Mouse (Mus musculus) olfactory bulb, adult 2 months (tissue): ENCODE results near the gene Ntrk3.
A peak's percentile ranks its signal among the peaks of the same experiment; 100 is the strongest.

ENCODE experiments used
- CTCF ChIP-seq: fragments of 200-500 bp; IDR thresholded peaks from 2 replicates; pipeline ENCODE4 v1.5.1; 2012; ENCODE audit warnings: low read depth, mild to moderate bottlenecking, low read length, moderate library complexity; ENCODE audit not compliant: insufficient read depth
- POLR2A ChIP-seq: fragments of 200-500 bp; IDR thresholded peaks from 2 replicates; pipeline ENCODE4 v1.6.1; 2012; ENCODE audit warnings: mild to moderate bottlenecking, low read depth, low read length, moderate library complexity; ENCODE audit not compliant: insufficient read depth

- TF ChIP-seq CTCF (no peak), POLR2A (0 out of 2 replicates have a peak, but pooled peaks have one; percentile 18)
These were observed 160.2 kb downstream of the Ntrk3 start for GRCm38 (mm10) chr7:78577462-78578110.
